Mouse (Mus musculus) olfactory bulb, adult 2 months (tissue): ENCODE results near the gene Cmah. TPM values are rescaled to one million over a fixed set of nuclear protein-coding genes. Genes with fewer than 3 reads are reported as not detected.
"Not testable (repeated sequence)": the region's sequence is repeated elsewhere in the genome, so short reads cannot be mapped to it uniquely, and the experiment has no call there.

Source experiments
- H3K27ac ChIP-seq: fragments of 200-500 bp; 2 replicates; pipeline ENCODE4 v1.5.1; 2012; ENCODE audit warnings: low read depth, low read length; ENCODE audit not compliant: insufficient read depth
- H3K4me1 ChIP-seq: fragments of 200-500 bp; 2 replicates; pipeline ENCODE4 v1.6.1; 2012; ENCODE audit warnings: low read length; ENCODE audit not compliant: control insufficient read depth, insufficient read depth
- H3K4me3 ChIP-seq: fragments of 200-500 bp; 2 replicates; pipeline ENCODE4 v1.5.1; 2012; ENCODE audit warnings: mild to moderate bottlenecking, low read depth, low read length, moderate library complexity; ENCODE audit not compliant: insufficient read depth
- CTCF ChIP-seq: fragments of 200-500 bp; IDR thresholded peaks from 2 replicates; pipeline ENCODE4 v1.5.1; 2012; ENCODE audit warnings: low read depth, mild to moderate bottlenecking, low read length, moderate library complexity; ENCODE audit not compliant: insufficient read depth
- POLR2A ChIP-seq: fragments of 200-500 bp; IDR thresholded peaks from 2 replicates; pipeline ENCODE4 v1.6.1; 2012; ENCODE audit warnings: mild to moderate bottlenecking, low read depth, low read length, moderate library complexity; ENCODE audit not compliant: insufficient read depth
- WGBS: fragments of 180-500 bp; shearing (Covaris S2); methylation state at CpG from one replicate; pipeline ENCODE4 v1.1.7; 2018; 5-methylcytosine and 5-hydroxymethylcytosine counted together
- polyA plus RNA-seq: library from polyadenylated mRNA; stranded (reverse); fragments of >200 nt; gene quantifications from 2 replicates; pipeline ENCODE4 v1.2.4, GENCODE M21; 2012; ENCODE audit warnings: low replicate concordance; ENCODE audit not compliant: missing spikeins, insufficient read depth, insufficient read length

The Cmah gene
- polyA plus RNA-seq, 1 experiment = not detected

DNA sequence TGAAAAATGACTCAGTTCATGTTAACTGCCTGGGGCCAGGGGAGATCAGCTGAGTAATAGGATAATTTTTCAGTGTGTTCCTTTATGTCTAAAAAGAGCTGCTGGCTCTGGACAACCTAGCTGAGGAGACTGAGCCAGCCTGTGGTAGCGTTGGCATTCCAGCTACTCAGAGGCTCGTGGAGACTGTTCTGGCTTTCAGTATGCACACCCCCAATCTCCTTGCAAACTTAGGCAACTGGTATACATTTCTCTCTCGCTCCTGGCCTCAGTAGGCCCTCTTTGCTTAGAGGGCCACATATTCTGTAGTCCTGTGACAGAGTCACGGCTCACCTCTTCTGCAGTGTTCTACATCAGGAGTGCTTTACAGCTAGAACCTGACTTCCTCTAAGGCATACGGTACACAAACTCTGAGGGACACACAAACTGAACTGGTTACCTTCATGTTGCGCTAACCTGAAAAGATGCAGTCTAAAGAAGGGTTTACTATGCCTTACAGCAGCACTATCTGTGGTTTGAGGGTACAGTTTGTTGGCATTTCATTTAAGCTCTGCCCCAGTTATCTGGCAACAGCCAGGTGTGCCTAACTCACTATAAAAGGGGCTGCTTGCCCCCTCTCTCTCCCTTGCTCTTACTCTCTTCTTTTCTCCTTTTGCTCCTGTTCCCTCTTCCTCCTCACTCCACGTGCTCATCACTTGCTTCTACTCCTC lies 45.8 kb downstream of the Cmah start:
- Histone ChIP-seq H3K27ac (no peak overlapping the region), H3K4me1 (no peaks in the 10 kb centered on the region), H3K4me3 (no peak overlapping the region)
- 88% methylated on average over 7 of the region's 7 CpGs for WGBS
- TF ChIP-seq CTCF (no peak), POLR2A (no peak)

DNA sequence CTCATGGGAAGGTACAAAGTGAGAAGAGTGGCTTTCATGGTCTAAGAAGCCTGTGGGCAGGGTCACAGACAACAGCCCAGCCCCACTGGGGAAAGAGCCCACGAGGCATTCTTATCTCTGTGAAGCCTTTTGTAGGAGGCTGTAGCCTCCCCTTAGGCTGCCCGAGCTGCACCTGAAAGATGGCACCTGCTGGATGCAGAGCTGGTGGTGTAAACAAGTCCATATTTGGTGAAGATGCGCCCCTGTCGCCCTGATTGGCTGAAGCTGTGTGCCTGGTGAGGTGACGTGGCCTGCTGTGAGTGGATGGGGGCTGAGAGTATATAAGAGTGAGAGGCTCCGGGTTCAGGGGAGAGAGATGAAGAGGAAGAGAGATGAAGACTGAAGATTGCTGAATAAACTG lies 47.4 kb downstream of the Cmah start:
- H3K4me3 ChIP-seq = not testable (repeated sequence)

DNA sequence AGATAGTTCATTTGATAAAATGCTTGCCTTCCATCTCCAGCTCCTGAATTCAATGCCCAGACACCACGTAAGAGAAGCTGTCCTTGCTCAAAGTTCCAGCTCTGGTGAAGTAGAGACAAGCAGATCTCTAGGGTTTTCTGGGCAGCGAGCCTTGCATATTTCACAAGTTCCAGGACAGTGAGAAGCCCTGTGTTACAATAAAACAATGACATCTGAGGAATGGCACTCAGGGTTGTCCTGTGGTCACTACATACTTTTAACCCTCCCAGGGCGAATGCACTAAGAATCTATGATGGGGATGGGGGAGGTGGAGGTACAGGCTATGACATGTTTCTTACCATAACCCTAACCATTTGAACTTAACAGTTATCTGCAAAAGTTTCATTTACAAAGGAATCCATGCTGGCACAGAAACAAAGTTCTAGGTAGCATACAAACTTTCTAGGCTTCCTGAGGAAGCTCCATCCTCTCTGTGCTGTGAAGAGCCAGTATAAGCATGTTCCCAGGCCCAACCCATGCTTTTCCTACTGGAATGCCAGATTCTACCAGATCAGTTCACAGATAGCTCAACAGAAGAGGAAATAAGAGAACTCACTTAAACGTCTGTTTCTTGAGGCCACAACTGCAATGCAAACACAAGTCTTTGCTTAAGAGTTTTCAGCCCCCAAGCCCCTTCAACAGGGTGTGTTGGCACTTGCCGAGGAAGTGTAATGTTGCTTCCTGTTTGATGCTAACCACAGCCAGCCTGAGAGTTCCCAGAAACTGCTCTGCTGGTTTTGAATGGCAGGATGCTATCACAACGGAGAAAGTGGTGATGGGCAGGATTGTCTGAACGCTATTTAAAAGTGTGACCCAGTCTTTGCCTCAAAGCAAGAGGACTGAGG lies 48.4 kb downstream of the Cmah start:
- H3K4me3 ChIP-seq = no peak overlapping the region
- 77% methylated on average over 7 of the region's 7 CpGs for WGBS
- no peak for TF ChIP-seq POLR2A

More for the DNA sequence above, 47.4 kb downstream of the Cmah start:
- not testable (repeated sequence) for H3K4me1 ChIP-seq, H3K27ac ChIP-seq
- WGBS = 89% methylated on average over 6 of the region's 6 CpGs

DNA sequence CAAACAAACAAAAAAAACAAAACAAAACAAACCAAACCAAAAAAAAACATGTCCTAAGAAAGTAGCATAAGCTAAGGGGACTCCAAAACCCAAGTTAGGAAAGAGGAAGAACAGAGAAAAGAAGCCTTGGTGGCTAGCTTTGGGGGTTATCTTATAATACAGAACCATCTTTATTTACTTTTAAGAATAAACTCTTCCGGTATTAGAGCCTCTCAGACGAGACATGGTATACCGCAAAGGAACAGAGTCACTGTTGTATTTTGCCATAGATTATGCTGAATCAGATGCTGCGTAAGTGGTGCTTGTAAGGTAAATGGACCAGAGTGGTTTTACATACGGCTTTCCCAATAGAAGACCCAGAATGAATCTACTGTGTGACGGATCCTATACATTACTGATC lies 53.5 kb downstream of the Cmah start:
- Histone ChIP-seq H3K4me1 (no peaks in the 10 kb centered on the region), H3K27ac (no peak overlapping the region), H3K4me3 (no peak overlapping the region)
- 90% methylated on average over 6 of the region's 6 CpGs for WGBS
- TF ChIP-seq CTCF (no peak), POLR2A (no peak)

More for the DNA sequence above, 48.4 kb downstream of the Cmah start:
- H3K4me1 ChIP-seq = no peaks in the 10 kb centered on the region
- H3K27ac ChIP-seq = no peak overlapping the region

DNA sequence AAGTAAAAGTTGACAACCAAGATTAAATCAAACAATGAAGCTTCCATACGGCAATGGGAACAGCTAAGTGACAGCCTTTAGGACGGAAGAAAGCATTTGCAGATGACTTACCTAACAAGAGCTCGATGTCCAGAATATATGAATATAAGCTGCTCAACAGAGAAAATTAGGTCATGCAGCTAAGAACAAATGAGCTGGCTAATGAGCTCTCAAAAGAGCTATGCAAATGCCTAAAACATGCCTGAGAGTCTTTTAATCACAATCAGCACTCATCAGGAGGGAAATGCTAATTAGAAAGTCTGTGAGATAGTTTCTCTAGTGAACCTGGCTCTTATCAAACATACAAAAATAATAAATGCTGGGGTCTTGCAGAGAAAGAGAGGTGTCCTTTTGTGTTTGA lies 56.7 kb downstream of the Cmah start:
- 39% methylated on average over 3 of the region's 3 CpGs for WGBS
- Histone ChIP-seq H3K4me1 (no peaks in the 10 kb centered on the region), H3K27ac (no peak overlapping the region), H3K4me3 (no peak overlapping the region)
- TF ChIP-seq POLR2A (no peak), CTCF (no peak)

DNA sequence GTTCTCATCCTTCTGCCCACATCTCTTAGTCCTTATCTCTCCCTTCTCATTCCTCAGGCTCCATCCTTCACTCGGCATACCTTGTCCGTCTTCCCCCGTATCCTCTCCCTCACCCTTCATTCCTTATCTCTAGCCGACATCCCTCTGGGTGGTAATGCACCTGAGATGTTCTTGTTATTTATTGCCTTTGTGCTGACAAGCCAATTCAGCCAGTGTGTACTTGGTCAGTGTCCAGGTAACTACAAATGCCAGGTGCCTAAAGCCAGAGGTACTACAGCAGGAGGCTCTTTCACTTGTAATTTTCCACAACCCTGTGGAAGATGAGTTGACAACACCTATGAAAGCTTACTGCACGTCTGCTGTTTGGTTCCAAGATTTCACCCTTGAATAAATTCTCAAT lies 64.7 kb downstream of the Cmah start:
- WGBS = 97% methylated on average over 5 of the region's 5 CpGs
- Histone ChIP-seq H3K4me1 (no peaks in the 10 kb centered on the region), H3K4me3 (no peak overlapping the region), H3K27ac (no peak overlapping the region)
- TF ChIP-seq CTCF (no peak), POLR2A (no peak)

DNA sequence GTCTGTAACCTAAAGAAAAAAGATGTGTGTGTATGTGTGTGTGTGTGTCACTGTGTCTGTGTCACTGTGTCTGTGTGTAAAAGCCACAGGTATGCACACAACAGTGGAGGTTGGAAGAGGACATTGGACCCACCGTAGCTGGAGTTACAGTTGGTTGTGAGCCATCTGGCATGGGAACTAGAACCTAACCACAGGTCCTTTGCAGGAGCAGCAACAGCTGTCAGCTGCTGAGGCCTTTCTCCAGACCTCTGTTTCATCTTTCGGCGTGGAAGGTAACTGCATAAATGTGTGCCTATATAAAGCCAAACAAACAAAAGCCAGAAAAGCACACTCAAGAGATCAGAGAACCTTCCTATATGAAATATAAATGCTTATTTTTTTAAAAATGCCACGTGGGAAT lies 65.5 kb downstream of the Cmah start:
- no peak for TF ChIP-seq POLR2A
- no peak for TF ChIP-seq CTCF
- H3K27ac ChIP-seq = no peak overlapping the region
- 64% methylated on average over 4 of the region's 4 CpGs for WGBS
- no peak overlapping the region for H3K4me3 ChIP-seq
- no peaks in the 10 kb centered on the region for H3K4me1 ChIP-seq

DNA sequence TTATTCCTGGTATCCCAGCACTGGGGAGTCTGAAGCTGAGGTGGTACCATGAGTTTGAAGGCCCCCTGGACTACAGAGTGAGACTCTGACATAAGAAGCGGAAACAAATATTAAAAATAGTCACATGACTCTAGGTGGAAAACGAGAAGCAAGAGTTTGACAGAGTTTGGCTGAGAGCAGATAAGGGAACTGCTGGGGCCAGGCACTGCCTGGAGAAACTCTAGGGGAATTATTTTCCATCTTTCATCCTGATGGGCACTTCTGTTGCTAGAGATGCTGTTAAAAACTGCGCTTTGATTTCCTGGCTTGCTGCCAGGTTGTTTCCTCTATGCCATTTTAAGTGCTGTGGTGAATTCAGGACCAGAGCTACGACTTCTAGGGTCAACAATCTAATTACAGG lies 65.9 kb downstream of the Cmah start:
- TF ChIP-seq POLR2A = no peak
- TF ChIP-seq CTCF = no peak
- no peak overlapping the region for H3K4me3 ChIP-seq
- WGBS = 33% methylated on average over 4 of the region's 4 CpGs
- H3K4me1 ChIP-seq = no peaks in the 10 kb centered on the region
- H3K27ac ChIP-seq = no peak overlapping the region

DNA sequence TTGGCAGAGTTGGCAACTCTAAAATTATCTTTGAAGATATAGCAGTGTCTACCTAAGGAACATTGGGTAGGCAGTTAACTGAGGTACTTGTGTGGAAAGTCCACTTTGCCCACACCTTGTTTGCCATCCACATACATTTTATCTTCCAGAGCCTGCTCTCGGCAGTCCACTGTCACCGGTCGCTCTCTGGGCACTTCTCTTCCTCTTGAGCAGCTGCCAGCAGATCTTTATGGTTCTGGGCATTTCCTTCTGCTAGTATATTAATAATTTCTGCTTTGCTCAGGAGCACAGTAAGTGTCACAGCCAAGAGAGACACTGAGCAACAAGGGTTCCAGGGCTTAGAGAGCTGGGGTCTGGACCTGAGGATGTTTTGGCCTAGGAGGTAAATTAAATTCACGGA lies 68.6 kb downstream of the Cmah start:
- 94% methylated on average over 4 of the region's 4 CpGs for WGBS
- Histone ChIP-seq H3K4me1 (no peaks in the 10 kb centered on the region), H3K27ac (no peak overlapping the region), H3K4me3 (no peak overlapping the region)
- no peak for TF ChIP-seq POLR2A

DNA sequence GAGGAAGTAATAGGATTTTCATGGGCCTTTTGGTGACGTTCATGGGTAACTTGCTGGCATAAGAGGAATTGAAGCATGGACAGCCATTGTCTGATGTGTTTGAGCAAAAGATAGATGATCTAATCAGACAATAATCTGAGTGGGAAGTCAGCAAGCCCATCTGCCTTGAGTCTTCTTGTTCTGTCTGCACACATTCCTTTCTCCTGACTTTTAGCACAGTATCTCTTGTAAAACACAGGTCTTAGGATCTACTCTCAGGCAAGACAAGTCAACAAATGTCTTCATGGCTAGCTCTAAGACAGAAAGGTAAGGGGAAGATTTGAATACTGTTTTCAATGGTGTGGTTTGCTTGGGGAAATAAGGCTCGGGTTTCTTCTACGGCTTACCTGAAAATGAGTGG lies 70.0 kb downstream of the Cmah start:
- H3K27ac ChIP-seq = no peak overlapping the region
- no peak overlapping the region for H3K4me3 ChIP-seq
- H3K4me1 ChIP-seq = 0 out of 2 replicates have a peak, but pooled peaks cover 3% of the 10 kb centered on the region
- WGBS = 95% methylated on average over 3 of the region's 3 CpGs
- TF ChIP-seq POLR2A (no peak), CTCF (no peak)
